Mouse (Mus musculus): Measurements from ENCODE around the gene Nfatc2. TPM values are rescaled to one million over a fixed set of nuclear protein-coding genes. Genes with fewer than 3 reads are reported as not detected.
A peak's percentile ranks its signal among the peaks of the same experiment; 100 is the strongest.

The Nfatc2 gene
- 10 to 100 TPM; 22.1 to 22.9 TPM for polyA plus RNA-seq (2017; shearing (Covaris generic))

GRCm38 (mm10) chr2:168601491-168602386 lies at the start of gene Nfatc2:
Gene Nfatc2 (minus strand): TSS chr2:168601657.
- ATAC-seq, result no peak

GRCm38 (mm10) chr2:168648171-168648570 lies 46.7 kb upstream of the Nfatc2 start:
- no peak for ATAC-seq

GRCm38 (mm10) chr2:168644855-168645254 lies 43.4 kb upstream of the Nfatc2 start:
- ATAC-seq, result no peak

- no peak for ATAC-seq
Measured at GRCm38 (mm10) chr2:168643524-168644177, 42.2 kb upstream of the Nfatc2 start.

DNA sequence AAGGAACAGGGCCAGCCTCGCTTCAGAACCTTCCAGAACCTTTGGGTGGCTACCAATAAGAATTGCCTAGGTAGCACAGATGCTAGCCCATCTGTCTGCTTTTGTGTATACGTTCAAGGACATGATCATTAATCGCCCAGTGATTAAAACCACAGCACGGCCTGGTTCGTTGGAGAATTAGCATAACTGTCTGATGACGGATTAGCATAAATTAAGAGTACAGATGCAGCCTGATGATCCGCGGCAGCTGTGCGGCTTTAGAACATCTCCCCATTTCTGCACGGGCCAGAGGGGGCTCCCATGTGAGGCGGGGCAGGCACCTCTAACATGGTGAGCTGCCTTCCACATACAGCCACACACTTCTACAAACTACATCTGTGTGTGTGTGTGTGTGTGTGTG lies 40.7 kb upstream of the Nfatc2 start:
- no peak for ATAC-seq

DNA sequence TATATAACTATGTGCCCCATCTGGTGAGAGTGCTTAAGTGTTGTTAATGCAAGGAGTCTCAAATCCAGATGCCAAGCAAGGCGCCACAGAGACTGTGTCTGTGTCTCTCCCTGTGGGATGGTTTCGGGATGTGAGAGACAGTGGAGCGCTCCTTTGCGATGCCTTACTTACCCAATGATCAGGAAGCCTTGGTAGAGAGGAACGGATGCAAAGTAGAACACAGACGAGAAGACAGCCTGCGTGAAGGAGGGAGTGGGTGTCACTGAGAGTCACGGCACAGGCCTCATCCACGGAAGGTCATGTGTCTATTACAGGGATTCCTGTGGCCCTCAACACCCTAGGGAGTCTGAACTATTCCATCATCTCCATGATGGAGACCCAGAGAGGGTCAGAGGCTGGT lies 39.0 kb upstream of the Nfatc2 start:
- no peak for ATAC-seq

DNA sequence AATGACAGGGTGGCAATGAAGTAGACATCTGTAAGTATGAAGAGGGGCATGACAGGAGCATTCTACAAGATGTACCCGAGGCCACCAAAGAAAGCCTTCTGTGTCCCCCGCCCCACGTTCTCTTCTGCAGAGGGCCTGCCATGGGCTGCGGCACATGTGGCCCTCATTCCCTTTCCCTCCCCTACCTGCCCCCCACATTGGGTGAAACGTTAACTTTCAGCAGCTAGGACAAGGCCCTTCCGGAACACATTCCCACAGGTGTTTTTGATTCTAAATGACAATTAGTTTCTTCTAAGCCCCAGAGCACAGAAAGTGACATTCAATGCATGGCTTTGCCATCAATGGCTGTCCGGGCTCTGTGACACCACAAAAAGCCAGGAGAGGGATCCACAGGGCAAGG lies 33.4 kb upstream of the Nfatc2 start:
- ATAC-seq, result no peak

- no peak for ATAC-seq
Measured at GRCm38 (mm10) chr2:168633301-168633816, 31.9 kb upstream of the Nfatc2 start.

DNA sequence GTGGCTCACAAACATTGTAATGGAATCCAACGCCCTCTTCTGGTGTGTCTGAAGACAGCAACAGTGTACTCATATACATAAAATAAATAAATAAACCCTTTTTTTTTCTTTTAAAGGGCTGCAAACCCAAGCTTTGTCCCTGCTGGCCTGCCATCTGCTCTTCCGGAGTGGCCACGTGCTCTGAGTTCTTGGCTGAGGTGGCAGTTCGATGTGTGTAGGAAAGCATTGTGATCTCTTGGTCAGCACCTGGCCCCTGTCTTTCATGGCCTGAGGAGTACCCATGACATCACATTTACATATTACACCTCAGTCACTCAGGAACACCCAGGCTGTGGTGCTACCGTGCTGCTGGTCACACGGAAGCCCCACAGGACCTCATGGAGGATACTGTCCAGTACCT lies 31.1 kb upstream of the Nfatc2 start:
- ATAC-seq, result no peak

DNA sequence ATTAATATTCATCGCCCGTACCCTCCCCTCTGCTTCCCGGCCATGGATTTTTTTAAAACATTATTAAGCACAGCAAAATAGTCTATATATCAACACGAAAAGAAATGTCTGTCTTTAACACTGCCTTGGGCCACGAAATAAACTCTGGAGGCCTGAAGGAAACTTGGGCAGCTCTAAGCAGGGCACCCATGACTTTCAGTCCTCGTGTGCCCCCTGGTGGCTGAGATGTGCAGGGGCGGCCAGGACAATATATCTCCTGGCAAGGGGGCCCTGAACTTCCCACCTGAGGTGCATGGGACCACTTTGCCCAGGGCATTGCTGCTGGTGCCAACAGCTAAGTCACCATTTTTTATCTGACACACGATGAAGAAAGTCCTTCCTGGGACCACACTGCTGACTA lies 27.3 kb upstream of the Nfatc2 start:
- ATAC-seq, result peak; percentile 78

GRCm38 (mm10) chr2:168627829-168628770 lies 26.6 kb upstream of the Nfatc2 start:
- ATAC-seq, result no peak

GRCm38 (mm10) chr2:168626385-168626784 lies 24.9 kb upstream of the Nfatc2 start:
- ATAC-seq, result no peak

DNA sequence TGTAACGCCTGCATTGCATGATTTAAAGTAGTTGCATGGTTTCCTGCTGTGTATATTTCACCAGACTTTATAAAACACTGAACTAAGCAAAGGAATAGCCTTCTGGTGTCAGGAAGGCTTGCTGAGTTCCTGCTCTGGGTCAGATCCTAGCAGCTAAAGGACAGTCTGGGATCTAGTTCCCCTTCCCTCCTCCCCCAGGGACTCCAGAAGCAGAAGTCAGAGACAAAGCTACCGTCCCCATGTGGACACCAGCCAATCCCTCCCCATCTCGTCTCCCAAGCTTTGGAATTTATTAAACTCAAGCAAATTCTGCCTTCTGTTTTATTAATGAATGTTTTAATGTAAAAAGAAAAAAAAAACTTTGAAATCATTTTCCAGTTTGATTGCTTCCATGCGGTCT lies 23.6 kb upstream of the Nfatc2 start:
- no peak for ATAC-seq

DNA sequence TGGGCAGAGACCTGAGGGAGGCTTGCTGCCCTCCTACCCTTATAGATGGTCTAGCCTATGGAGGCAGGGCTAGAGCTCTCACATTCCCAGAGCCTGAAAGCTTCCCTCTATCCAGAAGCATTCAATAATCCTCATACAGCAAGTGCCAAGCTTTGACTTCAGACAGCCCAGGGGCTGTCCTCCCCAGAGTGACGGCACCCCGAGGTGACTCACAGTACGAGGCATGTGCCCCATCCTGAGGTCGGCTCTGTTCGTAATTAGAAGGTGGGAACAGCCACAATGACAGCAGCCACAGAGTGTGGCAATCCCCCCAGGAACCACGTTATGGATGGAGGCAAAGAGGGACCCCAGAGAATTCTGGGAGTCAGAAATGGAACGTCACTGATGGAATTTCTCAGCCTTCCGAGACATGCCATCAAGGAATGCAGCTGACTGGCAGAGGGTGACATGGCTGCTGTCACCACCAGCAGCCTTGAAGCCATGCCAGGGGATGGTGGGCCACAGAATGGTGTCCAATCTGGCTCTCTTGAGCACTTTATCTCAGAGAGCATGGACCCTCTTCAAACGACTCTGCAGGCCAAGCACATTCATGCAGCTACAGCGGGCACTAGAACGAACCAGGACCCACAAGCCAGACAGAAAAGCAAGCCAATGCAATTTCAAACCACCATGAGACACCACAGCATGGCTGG lies 19.8 kb upstream of the Nfatc2 start:
- ATAC-seq, result no peak

GRCm38 (mm10) chr2:168618205-168618717 lies 16.8 kb upstream of the Nfatc2 start:
- ATAC-seq, result no peak

- no peak for ATAC-seq
Measured at GRCm38 (mm10) chr2:168615160-168615559, 13.7 kb upstream of the Nfatc2 start.

GRCm38 (mm10) chr2:168614170-168614872 lies 12.9 kb upstream of the Nfatc2 start:
- ATAC-seq, result no peak

DNA sequence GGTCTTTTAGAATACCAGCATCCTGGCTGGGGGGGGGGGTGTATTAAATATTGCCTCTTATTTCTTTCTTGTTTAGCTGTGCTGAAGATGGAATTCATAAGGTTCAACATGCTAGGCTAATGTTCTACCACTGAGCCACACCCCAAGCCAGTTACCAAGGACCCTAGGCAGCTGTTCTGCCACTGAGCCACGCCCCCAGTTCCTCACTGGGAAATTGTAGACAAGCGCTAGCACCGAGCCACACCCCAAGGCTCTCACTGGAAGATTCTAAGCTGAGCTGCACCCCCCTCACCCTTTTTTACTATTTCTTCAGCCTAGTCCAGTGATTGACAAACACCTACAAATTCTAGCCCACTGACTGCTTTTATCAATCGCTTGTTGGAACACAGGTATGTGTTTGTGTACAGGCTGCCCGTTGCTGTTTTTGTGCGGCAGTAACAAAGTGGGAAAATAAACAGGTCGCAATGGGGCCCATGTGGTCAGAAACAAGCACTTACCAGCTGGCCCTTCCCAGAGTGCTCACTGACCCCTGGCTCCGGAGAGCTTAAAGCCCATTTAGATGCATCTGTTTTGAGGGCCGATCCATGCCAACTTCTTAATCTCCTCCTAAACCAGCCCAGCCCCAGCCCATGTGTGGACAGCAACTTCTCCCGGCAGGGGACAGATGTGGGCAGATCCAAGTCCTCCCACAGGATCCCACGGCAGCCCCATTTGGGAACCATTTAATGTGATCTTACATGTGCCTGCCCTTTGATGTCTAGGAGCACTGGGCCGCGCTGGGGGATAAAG lies 11.8 kb upstream of the Nfatc2 start:
- ATAC-seq, result no peak

GRCm38 (mm10) chr2:168610941-168611340 lies 9.5 kb upstream of the Nfatc2 start:
- no peak for ATAC-seq

DNA sequence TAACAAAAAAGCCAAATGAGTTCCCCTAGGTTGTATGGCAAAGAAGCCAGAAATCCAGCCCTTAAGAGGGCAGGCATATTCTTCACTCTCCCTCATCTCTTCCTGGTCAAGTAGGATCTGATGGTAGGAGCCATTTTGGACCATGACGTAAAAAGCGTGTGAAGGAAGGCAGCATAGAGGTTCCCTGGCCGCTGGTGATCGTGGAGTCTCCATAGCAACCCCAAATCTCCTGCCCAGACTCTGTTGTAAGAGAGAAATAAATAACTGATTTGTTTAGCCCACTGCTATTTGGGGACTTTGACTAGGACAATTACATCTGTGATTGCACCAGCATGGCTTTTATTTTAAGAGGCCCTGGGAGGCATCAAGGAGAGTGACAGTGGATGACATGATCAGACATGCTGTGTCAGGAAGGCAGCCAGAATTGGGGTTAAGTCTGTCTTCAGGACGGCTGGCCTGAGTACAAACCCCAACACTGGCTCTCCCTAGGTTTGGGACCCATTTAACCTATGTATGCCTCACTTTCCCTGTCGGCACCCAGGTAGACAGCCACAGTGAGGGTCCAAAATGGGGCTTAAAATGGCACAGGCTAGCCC lies 8.3 kb upstream of the Nfatc2 start:
- ATAC-seq, result no peak
